Mouse (Mus musculus): Measurements from ENCODE around the gene Igfbp4. TPM values are rescaled to one million over a fixed set of nuclear protein-coding genes. Genes with fewer than 3 reads are reported as not detected.

The Igfbp4 gene
- polyA plus RNA-seq, 1 experiment from 2014 or later, result 1,268 TPM

- no peaks in the 10 kb centered on the region for H3K36me3 ChIP-seq
- peaks cover 43% of the 10 kb centered on the region for H3K4me1 ChIP-seq
- H3K4me3 ChIP-seq, result no peak overlapping the region
- 12% methylated on average over 2 of the region's 2 CpGs for WGBS
- no peak overlapping the region for H3K4me2 ChIP-seq (replicated peaks)
- H3K9ac ChIP-seq, result no peak overlapping the region
- peak; percentile 10; the same call in 1 of the 2 replicates for ATAC-seq (ENCODE audit: low FRiP score, low read depth)
- no peaks in the 10 kb centered on the region for H3K27me3 ChIP-seq
- peak overlapping the region; percentile 70; the same call in 1 of the 2 replicates for H3K27ac ChIP-seq
- H3K9me3 ChIP-seq, result no peaks in the 10 kb centered on the region
Measured at GRCm38 (mm10) chr11:99065979-99066378, 24.9 kb downstream of the Igfbp4 start.

DNA sequence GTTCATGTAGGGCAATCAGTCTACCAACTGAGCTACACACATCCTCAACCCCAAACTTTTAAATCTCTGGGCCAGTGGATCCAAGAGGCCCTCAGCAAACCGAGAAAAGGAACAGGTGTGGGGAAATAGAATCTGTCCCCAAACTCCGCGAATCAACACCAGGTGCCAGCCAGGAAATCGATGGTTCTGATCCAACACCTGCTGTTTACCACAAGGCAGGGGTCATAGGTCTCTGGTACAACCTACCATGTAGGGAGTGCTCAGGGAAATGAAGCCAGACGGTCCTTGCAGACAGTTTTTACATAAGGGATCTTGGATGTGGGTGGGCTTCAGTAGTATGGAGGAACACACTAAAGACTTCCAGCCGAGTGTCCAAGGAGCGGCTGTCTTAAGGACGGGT, 26.5 kb downstream of the Igfbp4 start:
- Histone ChIP-seq H3K27ac (no peak overlapping the region), H3K9me3 (no peaks in the 10 kb centered on the region), H3K4me3 (no peak overlapping the region), H3K27me3 (no peaks in the 10 kb centered on the region), H3K4me2 (replicated peaks) (no peak overlapping the region), H3K36me3 (no peaks in the 10 kb centered on the region), H3K9ac (no peak overlapping the region), H3K4me1 (peaks cover 59% of the 10 kb centered on the region)
- 70% methylated on average over 8 of the region's 8 CpGs for WGBS
- no peak for ATAC-seq (ENCODE audit: low FRiP score, low read depth)

- Histone ChIP-seq H3K27ac (no peak overlapping the region), H3K4me1 (peaks cover 60% of the 10 kb centered on the region)
- WGBS, result 84% methylated on average over 5 of the region's 5 CpGs
Measured at GRCm38 (mm10) chr11:99068455-99068854, 27.4 kb downstream of the Igfbp4 start.

DNA sequence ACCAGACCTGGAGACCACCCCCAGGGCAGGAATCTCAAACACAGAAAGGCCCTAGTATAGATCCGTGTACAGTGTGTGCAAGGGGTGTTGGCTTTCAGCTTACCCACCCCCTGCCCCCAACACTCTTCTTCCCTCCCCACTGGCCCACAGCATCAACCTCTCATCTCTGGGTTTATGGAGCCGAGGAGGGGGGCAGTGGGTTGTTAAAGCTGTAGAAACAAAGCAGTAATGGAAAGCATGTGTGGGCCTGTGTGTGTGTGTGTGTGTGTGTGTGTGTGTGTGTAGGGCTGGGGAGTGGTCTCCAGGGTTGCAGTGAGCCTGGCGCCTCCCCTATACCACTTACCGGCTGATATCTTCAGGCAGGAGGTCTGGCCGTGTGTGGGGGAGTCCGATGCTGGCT, 30.8 kb downstream of the Igfbp4 start:
- Histone ChIP-seq H3K9ac (0 out of 2 replicates have a peak overlapping the region, but pooled peaks have one; percentile 39), H3K9me3 (no peaks in the 10 kb centered on the region), H3K4me3 (no peak overlapping the region), H3K4me1 (peaks cover 70% of the 10 kb centered on the region), H3K4me2 (replicated peaks) (peak overlapping the region; percentile 39), H3K27me3 (no peaks in the 10 kb centered on the region), H3K27ac (peak overlapping the region; percentile 87), H3K36me3 (no peaks in the 10 kb centered on the region)
- WGBS, result 3% methylated on average over 6 of the region's 6 CpGs
- ATAC-seq (ENCODE audit: low FRiP score, low read depth), result peak; percentile 94

More at GRCm38 (mm10) chr11:99068455-99068854, 27.4 kb downstream of the Igfbp4 start:
- no peak for ATAC-seq (ENCODE audit: low FRiP score, low read depth)
- Histone ChIP-seq H3K9me3 (no peaks in the 10 kb centered on the region), H3K4me3 (no peak overlapping the region), H3K4me2 (replicated peaks) (no peak overlapping the region), H3K36me3 (no peaks in the 10 kb centered on the region), H3K27me3 (no peaks in the 10 kb centered on the region), H3K9ac (no peak overlapping the region)

GRCm38 (mm10) chr11:99073781-99074180, 32.7 kb downstream of the Igfbp4 start:
- H3K27ac ChIP-seq, result peak overlapping the region; percentile 87
- no peaks in the 10 kb centered on the region for H3K36me3 ChIP-seq
- no peak for ATAC-seq (ENCODE audit: low FRiP score, low read depth)
- H3K4me3 ChIP-seq, result no peak overlapping the region
- no peak overlapping the region; the same call in 1 of the 2 replicates for H3K9ac ChIP-seq
- 49% methylated on average over 5 of the region's 5 CpGs for WGBS
- no peak overlapping the region for H3K4me2 ChIP-seq (replicated peaks)
- no peaks in the 10 kb centered on the region for H3K9me3 ChIP-seq
- peaks cover 88% of the 10 kb centered on the region for H3K4me1 ChIP-seq
- H3K27me3 ChIP-seq, result no peaks in the 10 kb centered on the region

DNA sequence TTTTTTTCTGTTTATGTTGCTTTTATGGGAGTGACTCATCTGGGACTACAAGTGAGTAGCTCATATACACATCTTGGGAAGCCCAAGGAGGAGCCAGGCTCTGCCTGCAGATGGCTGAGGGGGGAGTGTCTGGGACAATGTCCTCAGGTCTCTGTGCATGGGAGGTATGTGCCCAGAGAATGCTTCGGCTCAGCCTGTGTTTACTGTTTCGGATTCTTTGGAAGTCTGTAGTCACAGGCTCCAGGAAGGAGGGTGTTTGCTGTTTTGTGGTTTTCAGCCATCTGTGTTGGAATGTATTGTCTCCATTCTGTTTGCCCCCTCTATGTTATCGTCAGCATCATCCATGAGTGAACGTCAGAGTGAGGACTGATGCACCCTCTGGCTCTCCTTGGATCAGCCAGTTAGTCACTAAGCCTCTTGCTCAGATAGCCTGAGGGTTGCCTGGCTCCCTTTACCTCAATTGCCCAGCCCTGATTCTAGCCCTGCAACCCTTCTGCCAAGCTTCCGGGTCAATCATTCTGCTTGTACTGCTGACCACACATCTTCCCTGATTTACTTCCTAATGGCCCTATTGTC, 35.8 kb downstream of the Igfbp4 start:
- Histone ChIP-seq H3K9ac (no peak overlapping the region), H3K4me3 (no peak overlapping the region), H3K27ac (peak overlapping the region; percentile 75; the same call in 1 of the 2 replicates), H3K4me1 (peaks cover 92% of the 10 kb centered on the region), H3K4me2 (replicated peaks) (no peak overlapping the region), H3K27me3 (no peaks in the 10 kb centered on the region), H3K36me3 (no peaks in the 10 kb centered on the region), H3K9me3 (no peaks in the 10 kb centered on the region)
- no peak for ATAC-seq (ENCODE audit: low FRiP score, low read depth)
- WGBS, result 75% methylated on average over 5 of the region's 5 CpGs

DNA sequence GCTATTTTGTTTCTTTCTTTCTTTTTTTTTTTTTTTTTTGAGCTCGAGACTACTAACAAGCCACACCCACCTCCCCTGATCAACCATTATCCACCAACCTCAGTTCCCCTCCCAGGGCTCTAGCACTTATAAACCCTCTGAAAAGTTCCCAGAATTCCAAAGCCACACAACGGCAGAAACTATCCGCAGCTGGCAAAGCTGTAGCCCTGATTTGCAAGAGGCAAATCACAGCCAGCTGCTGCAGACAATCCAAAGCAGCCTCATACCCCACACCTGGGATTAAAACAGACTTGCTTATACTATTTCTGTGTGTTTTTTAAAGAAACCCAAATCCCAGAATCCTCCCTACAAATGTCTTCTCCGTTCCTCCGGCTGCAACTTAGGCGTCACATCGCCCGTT, 36.8 kb downstream of the Igfbp4 start:
- H3K4me1 ChIP-seq, result peaks cover 92% of the 10 kb centered on the region
- H3K27ac ChIP-seq, result peak overlapping the region; percentile 75
- 0 out of 2 replicates have a peak, but pooled peaks have one; percentile 24 for ATAC-seq (ENCODE audit: low FRiP score, low read depth)
- H3K27me3 ChIP-seq, result no peaks in the 10 kb centered on the region
- H3K36me3 ChIP-seq, result no peaks in the 10 kb centered on the region
- H3K4me2 ChIP-seq (replicated peaks), result 0 out of 2 replicates have a peak overlapping the region, but pooled peaks have one; percentile 4
- no peak overlapping the region for H3K9ac ChIP-seq
- H3K9me3 ChIP-seq, result no peaks in the 10 kb centered on the region
- WGBS, result 44% methylated on average over 8 of the region's 8 CpGs
- H3K4me3 ChIP-seq, result no peak overlapping the region

DNA sequence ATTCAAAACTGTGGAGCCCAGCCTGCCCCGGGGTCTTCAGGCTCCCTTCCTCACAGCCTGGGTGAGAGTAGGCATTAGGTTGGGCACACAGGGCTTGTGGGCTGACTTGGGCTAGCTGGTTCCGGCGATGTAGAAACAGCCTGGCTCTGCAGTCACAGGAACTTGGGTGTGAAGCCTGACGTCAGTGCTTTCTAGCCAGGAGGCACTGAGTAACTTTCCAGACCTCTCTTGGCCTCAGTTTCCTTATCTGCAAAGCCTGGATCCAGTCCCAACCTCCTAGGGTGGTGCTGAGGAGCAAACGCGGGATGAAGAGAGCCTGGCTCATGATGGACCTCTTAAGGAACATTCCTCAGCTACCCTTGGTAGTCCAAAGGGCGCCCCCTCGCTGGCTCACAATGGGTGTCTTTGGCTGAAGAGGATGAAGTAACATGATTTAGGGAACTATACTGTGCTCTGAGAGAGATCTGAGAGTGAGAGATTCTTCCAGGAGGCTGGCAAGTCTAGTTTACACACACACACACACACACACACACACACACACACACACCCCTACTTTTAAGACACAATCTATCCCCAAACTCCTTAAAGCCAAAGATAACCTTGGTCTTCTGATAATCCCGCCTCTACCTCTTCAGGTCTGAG, 40.0 kb downstream of the Igfbp4 start:
- Histone ChIP-seq H3K9ac (no peak overlapping the region), H3K4me3 (no peak overlapping the region), H3K4me2 (replicated peaks) (0 out of 2 replicates have a peak overlapping the region, but pooled peaks have one; percentile 15), H3K27me3 (no peaks in the 10 kb centered on the region), H3K36me3 (no peaks in the 10 kb centered on the region), H3K4me1 (peaks cover 66% of the 10 kb centered on the region), H3K27ac (peak overlapping the region; percentile 85), H3K9me3 (no peaks in the 10 kb centered on the region)
- ATAC-seq (ENCODE audit: low FRiP score, low read depth), result no peak
- WGBS, result 81% methylated on average over 9 of the region's 9 CpGs

DNA sequence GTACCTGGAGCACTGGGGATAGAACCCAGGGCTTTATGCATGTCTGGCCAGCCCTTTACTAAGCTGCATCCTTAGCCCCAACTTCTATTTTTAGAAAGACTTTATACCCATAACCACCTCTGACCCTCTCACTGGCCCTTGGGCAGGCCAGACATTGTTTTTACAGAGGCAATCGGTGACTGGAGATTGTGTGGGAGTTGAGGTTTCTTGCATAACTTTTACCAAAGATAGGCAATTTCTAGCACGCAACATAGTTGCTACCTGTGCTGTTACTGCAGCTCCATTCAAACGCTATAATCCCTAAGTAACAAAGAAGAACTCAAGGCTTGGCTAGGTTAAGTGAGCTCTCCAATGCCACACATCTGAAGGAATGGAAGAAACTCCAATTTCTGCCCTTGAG, 40.5 kb downstream of the Igfbp4 start:
- H3K27ac ChIP-seq, result peak overlapping the region; percentile 85
- H3K4me2 ChIP-seq (replicated peaks), result peak overlapping the region; percentile 15; the same call in 1 of the 2 replicates
- peaks cover 65% of the 10 kb centered on the region for H3K4me1 ChIP-seq
- no peaks in the 10 kb centered on the region for H3K27me3 ChIP-seq
- no peak overlapping the region for H3K9ac ChIP-seq
- ATAC-seq (ENCODE audit: low FRiP score, low read depth), result no peak
- no peak overlapping the region for H3K4me3 ChIP-seq
- H3K9me3 ChIP-seq, result no peaks in the 10 kb centered on the region
- no peaks in the 10 kb centered on the region for H3K36me3 ChIP-seq
- WGBS, result 41% methylated on average over 3 of the region's 3 CpGs

GRCm38 (mm10) chr11:99082098-99082497, 41.1 kb downstream of the Igfbp4 start:
- H3K4me3 ChIP-seq, result no peak overlapping the region
- H3K9me3 ChIP-seq, result no peaks in the 10 kb centered on the region
- H3K4me2 ChIP-seq (replicated peaks), result peak overlapping the region; percentile 15; the same call in 1 of the 2 replicates
- no peaks in the 10 kb centered on the region for H3K27me3 ChIP-seq
- peak; percentile 68 for ATAC-seq (ENCODE audit: low FRiP score, low read depth)
- 20% methylated on average over 8 of the region's 8 CpGs for WGBS
- peaks cover 60% of the 10 kb centered on the region for H3K4me1 ChIP-seq
- H3K27ac ChIP-seq, result peak overlapping the region; percentile 85
- no peaks in the 10 kb centered on the region for H3K36me3 ChIP-seq
- H3K9ac ChIP-seq, result 0 out of 2 replicates have a peak overlapping the region, but pooled peaks have one; percentile 32

- 73% methylated on average over 8 of the region's 8 CpGs for WGBS
Measured at GRCm38 (mm10) chr11:99083516-99083915, 42.5 kb downstream of the Igfbp4 start.

GRCm38 (mm10) chr11:99084366-99084765, 43.3 kb downstream of the Igfbp4 start:
- Histone ChIP-seq H3K4me2 (replicated peaks) (no peak overlapping the region), H3K4me3 (no peak overlapping the region), H3K27ac (0 out of 2 replicates have a peak overlapping the region, but pooled peaks have one; percentile 33), H3K9ac (no peak overlapping the region), H3K9me3 (no peaks in the 10 kb centered on the region), H3K27me3 (no peaks in the 10 kb centered on the region), H3K36me3 (no peaks in the 10 kb centered on the region), H3K4me1 (peaks cover 47% of the 10 kb centered on the region)
- no peak for ATAC-seq (ENCODE audit: low FRiP score, low read depth)
- WGBS, result 79% methylated on average over 9 of the region's 9 CpGs

More at GRCm38 (mm10) chr11:99083516-99083915, 42.5 kb downstream of the Igfbp4 start:
- no peak overlapping the region for H3K4me2 ChIP-seq (replicated peaks)
- no peaks in the 10 kb centered on the region for H3K9me3 ChIP-seq
- no peaks in the 10 kb centered on the region for H3K27me3 ChIP-seq
- peak overlapping the region; percentile 65 for H3K27ac ChIP-seq
- H3K4me3 ChIP-seq, result no peak overlapping the region
- H3K9ac ChIP-seq, result no peak overlapping the region
- ATAC-seq (ENCODE audit: low FRiP score, low read depth), result no peak
- peaks cover 48% of the 10 kb centered on the region for H3K4me1 ChIP-seq
- no peaks in the 10 kb centered on the region for H3K36me3 ChIP-seq
